ENCODE assay signal across 8 mouse cellular contexts in the genomic region with DNA sequence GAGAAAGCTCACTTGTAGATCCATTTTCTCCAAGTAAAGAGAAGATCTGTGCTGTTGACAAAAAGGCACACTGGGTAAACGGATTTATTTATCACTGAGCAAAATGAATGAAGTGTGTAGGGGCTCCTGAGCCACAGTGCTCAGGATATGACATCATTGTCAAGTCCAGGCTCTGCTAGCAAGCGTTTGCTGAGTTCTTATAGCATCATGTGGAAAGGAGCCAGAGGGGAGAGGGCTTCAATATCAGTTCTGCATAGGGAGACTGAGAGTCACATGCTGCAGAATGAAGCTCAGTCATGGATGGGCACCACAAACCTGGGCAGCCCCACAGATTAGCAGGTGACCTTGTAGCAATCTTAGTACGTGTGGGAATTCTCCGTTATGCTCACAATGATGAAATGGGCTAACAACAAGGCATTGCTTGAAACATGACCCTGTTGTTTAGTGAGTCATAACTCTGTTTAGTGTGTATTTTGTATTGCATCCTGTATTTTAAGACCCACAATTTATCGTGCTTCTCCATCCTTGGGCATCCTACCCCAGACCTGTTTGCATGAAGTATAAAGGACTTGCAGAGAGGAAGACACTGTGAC.
DNase-seq lines count a peak whose midpoint lies in the region; ATAC-seq lines count a peak whose summit lies in the region.

No protein-coding gene starts in this region.

- no peak overlapping the region for H3K4me3 ChIP-seq in heart, embryonic 11.5 days (ENCODE audit: low read depth, low read length)
- H3K4me3 ChIP-seq in hindbrain, embryonic 16.5 days (ENCODE audit: low read length) = no peak overlapping the region
- H3K4me3 ChIP-seq in liver, embryonic 11.5 days (ENCODE audit: low read depth, low read length) = no peak overlapping the region

- WGBS in heart, embryonic 11.5 days (ENCODE audit: insufficient replicate concordance) = 68% methylated on average over 5 of the region's 5 CpGs
- 48% methylated on average over 5 of the region's 5 CpGs for WGBS in hindbrain, embryonic 16.5 days
- 62% methylated on average over 5 of the region's 5 CpGs for WGBS in liver, embryonic 11.5 days

- no peak overlapping the region for H3K4me2 ChIP-seq in heart, embryonic 11.5 days
- no peak overlapping the region for H3K4me2 ChIP-seq in hindbrain, embryonic 16.5 days (ENCODE audit: low read length)
- no peak overlapping the region for H3K4me2 ChIP-seq in liver, embryonic 11.5 days

- no peak overlapping the region for H3K9ac ChIP-seq in heart, embryonic 11.5 days (ENCODE audit: low read depth, low read length)
- H3K9ac ChIP-seq in hindbrain, embryonic 16.5 days (ENCODE audit: low read depth, low read length) = no peak overlapping the region
- H3K9ac ChIP-seq in liver, embryonic 11.5 days (ENCODE audit: low read depth, low read length) = no peak overlapping the region

- no peak for ATAC-seq in heart, embryonic 11.5 days (replicated peaks; ENCODE audit: insufficient number of reproducible peaks, low FRiP score, low TSS enrichment)
- ATAC-seq in hindbrain, embryonic 16.5 days = peak; percentile 54
- ATAC-seq in liver, embryonic 11.5 days (replicated peaks; ENCODE audit: low FRiP score) = no peak

- no peaks in the 10 kb centered on the region for H3K36me3 ChIP-seq in heart, embryonic 11.5 days (ENCODE audit: control insufficient read depth, insufficient read depth, low read length)
- no peaks in the 10 kb centered on the region for H3K36me3 ChIP-seq in hindbrain, embryonic 16.5 days (ENCODE audit: control insufficient read depth, insufficient read depth, low read length)
- no peaks in the 10 kb centered on the region for H3K36me3 ChIP-seq in liver, embryonic 11.5 days (ENCODE audit: control insufficient read depth, insufficient read depth, low read length)

- H3K4me1 ChIP-seq in heart, embryonic 11.5 days (ENCODE audit: control insufficient read depth, insufficient read depth, low read length) = peaks cover 9% of the 10 kb centered on the region
- H3K4me1 ChIP-seq in hindbrain, embryonic 16.5 days (ENCODE audit: control insufficient read depth, insufficient read depth, low read depth, low read length) = peaks cover 9% of the 10 kb centered on the region
- no peaks in the 10 kb centered on the region; the same call in 1 of the 2 replicates for H3K4me1 ChIP-seq in liver, embryonic 11.5 days (replicated peaks; ENCODE audit: control insufficient read depth, insufficient read depth, low read length)

- no peak for DNase-seq in heart, adult 18-20 months
- DNase-seq in retina, postnatal 1 day = peak; percentile 15
- DNase-seq in retina, embryonic 14.5 days (ENCODE audit: low spot score) = no peak
- DNase-seq in liver, embryonic 11.5 days (ENCODE audit: low spot score) = no peak
- no peak for DNase-seq in thymus, adult 18-20 months
- DNase-seq in urinary bladder, adult 18-20 months (ENCODE audit: low spot score in 2 of 2) = no peak

- H3K9me3 ChIP-seq in heart, embryonic 11.5 days (replicated peaks; ENCODE audit: control insufficient read depth, low read length) = no peaks in the 10 kb centered on the region
- H3K9me3 ChIP-seq in hindbrain, embryonic 16.5 days (ENCODE audit: control insufficient read depth, low read length) = no peaks in the 10 kb centered on the region
- no peaks in the 10 kb centered on the region for H3K9me3 ChIP-seq in liver, embryonic 11.5 days (ENCODE audit: control insufficient read depth, low read length)

- no peaks in the 10 kb centered on the region for H3K27me3 ChIP-seq in heart, embryonic 11.5 days (ENCODE audit: control insufficient read depth, insufficient read depth, low read length)
- H3K27me3 ChIP-seq in hindbrain, embryonic 16.5 days (replicated peaks; ENCODE audit: control insufficient read depth, insufficient read depth, low read length) = no peaks in the 10 kb centered on the region
- no peaks in the 10 kb centered on the region for H3K27me3 ChIP-seq in liver, embryonic 11.5 days (replicated peaks; ENCODE audit: control insufficient read depth, insufficient read depth, low read length)

- H3K27ac ChIP-seq in heart, embryonic 11.5 days (ENCODE audit: low read depth, low read length) = 0 out of 2 replicates have a peak overlapping the region, but pooled peaks have one; percentile 55
- H3K27ac ChIP-seq in hindbrain, embryonic 16.5 days (ENCODE audit: low read depth, low read length) = peak overlapping the region; percentile 54
- H3K27ac ChIP-seq in liver, embryonic 11.5 days (ENCODE audit: low read depth, low read length) = no peak overlapping the region
